Mouse (Mus musculus): ENCODE data around the gene Tmem132c.

DNA sequence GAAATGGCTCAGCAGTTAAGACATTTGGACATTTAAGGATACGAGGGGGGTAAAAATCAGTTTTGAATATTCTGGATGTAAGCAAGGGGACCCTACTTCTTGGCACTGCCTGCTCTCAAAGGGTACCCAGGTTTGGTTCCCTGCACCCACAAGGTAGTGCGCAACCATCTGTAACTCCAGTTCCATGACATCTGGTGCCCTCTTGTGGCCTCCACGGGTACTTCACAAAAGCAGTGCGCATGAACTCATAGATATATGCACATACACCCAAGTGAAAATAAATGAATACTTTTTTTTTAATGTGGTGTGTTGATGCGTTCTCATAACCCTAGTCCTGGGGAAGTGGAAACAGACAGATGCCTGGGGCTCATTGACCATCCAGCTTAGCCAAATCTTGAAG is 149.6 kb downstream of the Tmem132c start:
- no peak for TF ChIP-seq POLR2A (IDR thresholded peaks at IDR 0.05; ENCODE audit: insufficient read depth, low read depth, low read length)
- TF ChIP-seq CTCF (IDR thresholded peaks at IDR 0.05), result no peak; the same call in 1 of the 2 replicates
- TF ChIP-seq EP300 (IDR thresholded peaks at IDR 0.05; ENCODE audit: insufficient read depth, low read depth, low read length), result no peak

All from heart, adult 2 months (tissue).